Mouse (Mus musculus) CH12.LX (cell line): ENCODE data around the gene Pla2g12b. TPM values are rescaled to one million over a fixed set of nuclear protein-coding genes. Genes with fewer than 3 reads are reported as not detected.

Source experiments
- DNase-seq: peaks from one replicate; pipeline ENCODE4 v3.0.0-alpha.2; 2013; ENCODE audit errors: extremely low read depth
- H3K27ac ChIP-seq: 2 replicates; pipeline ENCODE4 v1.5.1; 2012; ENCODE audit warnings: low read depth, mild to moderate bottlenecking, control low read depth, moderate library complexity; ENCODE audit not compliant: insufficient read depth
- H3K27me3 ChIP-seq: replicated peaks from 2 replicates; pipeline ENCODE3; 2012; ENCODE audit warnings: inconsistent platforms
- H3K36me3 ChIP-seq, 2 experiments: replicated peaks in 1 of 2; 2 replicates each; pipeline versions ENCODE3 to v1.6.1; 2012; ENCODE audit warnings: inconsistent platforms in 1 of 2, low read length in 1 of 2, mild to moderate bottlenecking in 1 of 2, mixed read lengths in 1 of 2, moderate library complexity in 1 of 2; ENCODE audit not compliant: control insufficient read depth in 1 of 2, insufficient read depth in 1 of 2
- H3K4me1 ChIP-seq, 2 experiments: 2 replicates each; pipeline ENCODE4 v1.6.1; 2012; ENCODE audit warnings: inconsistent platforms in 1 of 2, moderate library complexity in 1 of 2; ENCODE audit not compliant: insufficient read depth in 2 of 2, control insufficient read depth in 1 of 2
- H3K4me2 ChIP-seq: 2 replicates; pipeline ENCODE4 v1.6.1; 2012; ENCODE audit warnings: low read depth, mild to moderate bottlenecking, control low read depth; ENCODE audit not compliant: poor library complexity, insufficient read depth, severe bottlenecking
- H3K4me3 ChIP-seq, 3 experiments: fragments of 150-350 bp in 1 of 3; sonication (generic) in 1 of 3; replicated peaks in 1 of 3; 2 replicates each; pipeline versions ENCODE3 to v1.5.1; 2011 to 2012; ENCODE audit warnings: low read depth in 2 of 3, low read length in 2 of 3, mild to moderate bottlenecking in 2 of 3, moderate library complexity in 2 of 3, control low read depth in 1 of 3, improper control_type of control experiment in 1 of 3, inconsistent platforms in 1 of 3, mixed read lengths in 1 of 3; ENCODE audit not compliant: poor library complexity in 1 of 3
- H3K79me2 ChIP-seq: replicated peaks from 2 replicates; pipeline ENCODE4 v1.6.1; 2012; ENCODE audit warnings: mild to moderate bottlenecking, moderate library complexity; ENCODE audit not compliant: control insufficient read depth, poor library complexity, insufficient read depth, severe bottlenecking; ENCODE audit errors: extremely low read depth
- H3K9ac ChIP-seq: 2 replicates; pipeline ENCODE4 v1.6.1; 2012; ENCODE audit warnings: low read depth, mild to moderate bottlenecking, control low read depth, moderate library complexity; ENCODE audit not compliant: insufficient read depth
- H3K9me3 ChIP-seq: replicated peaks from 2 replicates; pipeline ENCODE3; 2012; ENCODE audit warnings: low read length, inconsistent platforms, mixed read lengths
- BHLHE40 ChIP-seq: IDR thresholded peaks from 2 replicates; pipeline ENCODE4 v1.6.1; 2011; ENCODE audit warnings: mild to moderate bottlenecking, low read depth, low read length, improper control_type of control experiment
- E2F4 ChIP-seq: IDR thresholded peaks from 2 replicates; pipeline ENCODE4 v1.6.1; 2011; ENCODE audit warnings: low read depth, low read length, improper control_type of control experiment; ENCODE audit not compliant: insufficient replicate concordance
- ELF1 ChIP-seq: IDR thresholded peaks from 2 replicates; pipeline ENCODE4 v1.6.1; 2014; ENCODE audit warnings: low read depth, mild to moderate bottlenecking, inconsistent platforms, low read length, improper control_type of control experiment
- EP300 ChIP-seq: IDR thresholded peaks from 2 replicates; pipeline ENCODE4 v1.6.1; 2011; ENCODE audit warnings: low read length, improper control_type of control experiment
- HCFC1 ChIP-seq: IDR thresholded peaks from 2 replicates; pipeline ENCODE4 v1.6.1; 2012; ENCODE audit warnings: low read depth, mild to moderate bottlenecking, inconsistent platforms, low read length, improper control_type of control experiment
- IRF4 ChIP-seq: IDR thresholded peaks from 2 replicates; pipeline ENCODE4 v1.6.1; 2014; ENCODE audit warnings: low read depth, mild to moderate bottlenecking, inconsistent platforms, low read length, improper control_type of control experiment
- JUN ChIP-seq: IDR thresholded peaks from 2 replicates; pipeline ENCODE4 v1.6.1; 2011; ENCODE audit warnings: low read depth, mild to moderate bottlenecking, low read length, improper control_type of control experiment, moderate library complexity; ENCODE audit not compliant: insufficient read depth
- JUND ChIP-seq: conservative IDR thresholded peaks from 2 replicates; pipeline ENCODE4 v1.6.1; 2011; ENCODE audit warnings: low read depth, low read length, improper control_type of control experiment
- KAT2A ChIP-seq: IDR thresholded peaks from 2 replicates; pipeline ENCODE4 v1.6.1; 2012; ENCODE audit warnings: low read length, improper control_type of control experiment, inconsistent platforms; ENCODE audit not compliant: insufficient replicate concordance
- MAFK ChIP-seq: IDR thresholded peaks from 2 replicates; pipeline ENCODE4 v1.6.1; 2011; ENCODE audit warnings: low read length, improper control_type of control experiment; ENCODE audit not compliant: insufficient replicate concordance
- MAX ChIP-seq: IDR thresholded peaks from 2 replicates; pipeline ENCODE4 v1.6.1; 2011; ENCODE audit warnings: low read length, improper control_type of control experiment
- MYC ChIP-seq: IDR thresholded peaks from 2 replicates; pipeline ENCODE4 v1.6.1; 2011; ENCODE audit warnings: low read depth, mild to moderate bottlenecking, improper control_type of control experiment, low read length
- NRF1 ChIP-seq: IDR thresholded peaks from 2 replicates; pipeline ENCODE4 v1.6.1; 2014; ENCODE audit warnings: low read depth, mild to moderate bottlenecking, inconsistent platforms, low read length, improper control_type of control experiment, moderate library complexity
- POLR2A ChIP-seq: IDR thresholded peaks from 2 replicates; pipeline ENCODE4 v1.6.1; 2011; ENCODE audit warnings: low read depth, mild to moderate bottlenecking, improper control_type of control experiment, low read length
- RCOR1 ChIP-seq: conservative IDR thresholded peaks from 2 replicates; pipeline ENCODE4 v1.6.1; 2012; ENCODE audit warnings: low read depth, mild to moderate bottlenecking, inconsistent platforms, low read length, improper control_type of control experiment
- SMC3 ChIP-seq: IDR thresholded peaks from 2 replicates; pipeline ENCODE4 v1.6.1; 2011; ENCODE audit warnings: low read depth, low read length, improper control_type of control experiment
- TCF12 ChIP-seq: IDR thresholded peaks from 2 replicates; pipeline ENCODE4 v1.6.1; 2014; ENCODE audit warnings: low read depth, mild to moderate bottlenecking, inconsistent platforms, low read length, improper control_type of control experiment
- USF1 ChIP-seq: IDR thresholded peaks from 2 replicates; pipeline ENCODE4 v1.6.1; 2014; ENCODE audit warnings: low read depth, mild to moderate bottlenecking, inconsistent platforms, low read length, improper control_type of control experiment
- USF2 ChIP-seq: conservative IDR thresholded peaks from 2 replicates; pipeline ENCODE4 v1.6.1; 2011; ENCODE audit warnings: low read depth, low read length, improper control_type of control experiment
- ZKSCAN1 ChIP-seq: IDR thresholded peaks from 2 replicates; pipeline ENCODE4 v1.6.1; 2012; ENCODE audit warnings: low read depth, inconsistent platforms, low read length, improper control_type of control experiment, borderline replicate concordance
- ZMIZ1 ChIP-seq: IDR thresholded peaks from 2 replicates; pipeline ENCODE4 v1.6.1; 2012; ENCODE audit warnings: low read depth, mild to moderate bottlenecking, inconsistent platforms, low read length, improper control_type of control experiment
- ZNF384 ChIP-seq: IDR thresholded peaks from 2 replicates; pipeline ENCODE4 v1.6.1; 2012; ENCODE audit warnings: low read depth, low read length, improper control_type of control experiment, inconsistent platforms
- dilution Hi-C: fragments of 300-500 bp; cut with MboI; formaldehyde crosslinking; loops from 2 replicates; pipeline ENCODE4 v1.14.3; 2020; ENCODE audit warnings: low sequenced_read_pairs; ENCODE audit not compliant: extremely low pct_unique_long_range_greater_than_20kb, extremely low pct_ligation_motif_present
- in situ Hi-C: fragments of 300-500 bp; cut with MboI; formaldehyde crosslinking; loops from 3 replicates; pipeline ENCODE4 v1.14.3; 2019; ENCODE audit warnings: low sequenced_read_pairs, low pct_ligation_motif_present, low pct_unique_long_range_greater_than_20kb, mixed read lengths
- polyA plus RNA-seq: library from polyadenylated mRNA; unstranded; fragments of >175 nt; gene quantifications from 2 replicates; pipeline ENCODE4 v1.2.1, GENCODE M21; 2012; ENCODE audit warnings: low read depth; ENCODE audit not compliant: insufficient read length
- total RNA-seq, 2 experiments: library from RNA; depleted of rRNA; stranded (reverse); fragments of 300-350 nt in 1 of 2; fragments of >200 nt in 1 of 2; gene quantifications; 2 replicates each; pipeline ENCODE4 v1.2.3; 2012 to 2014

The Pla2g12b gene
- total and polyA plus RNA-seq, 3 experiments: not detected

DNA sequence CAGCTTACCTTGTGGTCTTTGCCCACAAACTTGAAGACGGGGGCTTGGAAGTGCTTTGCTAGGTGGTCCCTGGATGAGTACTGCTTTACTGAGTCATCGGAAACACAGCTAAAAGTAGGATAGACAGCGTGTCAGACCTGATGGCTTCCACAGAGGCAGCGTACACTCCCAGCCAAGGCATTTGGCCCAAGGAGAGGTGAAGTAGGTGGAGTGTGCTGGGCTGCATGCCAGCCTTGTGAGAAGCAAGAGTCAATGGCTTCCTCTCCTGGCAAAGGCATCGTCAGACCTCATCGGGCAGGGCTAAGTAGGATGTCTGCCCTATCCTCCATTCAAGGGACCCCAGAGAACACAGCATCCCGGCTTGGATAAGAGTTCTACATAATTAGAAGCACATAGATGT lies 21.9 kb downstream of the Pla2g12b start:
- dilution Hi-C loops (no loop called here), in situ Hi-C loops (no loop called here)
- no peak for DNase-seq
- Histone ChIP-seq H3K36me3 (peaks cover 0 to 24% of the 10 kb centered on the region in 2 experiments), H3K4me3 (no peak overlapping the region), H3K4me2 (no peak overlapping the region), H3K79me2 (no peaks in the 10 kb centered on the region), H3K27ac (no peak overlapping the region), H3K9me3 (no peaks in the 10 kb centered on the region), H3K9ac (no peak overlapping the region), H3K4me1 (peaks cover 0 to 9% of the 10 kb centered on the region in 2 experiments; a peak in 1 of 4 replicates), H3K27me3 (no peaks in the 10 kb centered on the region)
- TF ChIP-seq MAX (no peak), ZNF384 (no peak)

DNA sequence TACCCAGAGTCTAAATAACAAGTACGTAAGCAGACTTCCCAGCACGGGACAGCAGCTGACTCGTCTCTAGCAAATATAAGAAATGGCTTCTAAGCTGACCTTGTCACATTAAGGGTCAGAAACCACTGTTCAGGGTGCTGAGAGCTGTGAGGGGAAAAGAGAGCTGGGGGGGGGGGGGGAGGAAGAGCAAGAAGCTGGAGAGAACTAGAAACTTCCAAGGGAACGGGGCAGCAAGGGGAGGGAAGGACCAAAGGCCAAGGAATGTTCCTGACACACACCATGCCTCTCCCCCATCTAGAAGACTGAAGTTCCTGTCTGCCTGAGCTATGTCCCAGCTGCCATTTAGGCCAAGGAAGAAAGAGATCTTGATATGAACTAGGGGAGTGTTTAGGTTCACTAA lies 22.9 kb downstream of the Pla2g12b start:
- DNase-seq: no peak
- no peak overlapping the region for H3K4me2 ChIP-seq
- H3K27ac ChIP-seq: no peak overlapping the region
- TF ChIP-seq SMC3 (no peak), JUND (no peak), USF2 (no peak), ELF1 (no peak), NRF1 (no peak), BHLHE40 (no peak), RCOR1 (no peak), USF1 (no peak), POLR2A (no peak), ZMIZ1 (no peak), TCF12 (no peak), KAT2A (no peak), JUN (no peak), E2F4 (no peak), IRF4 (no peak), ZKSCAN1 (no peak), MYC (no peak), HCFC1 (no peak), MAFK (no peak), EP300 (no peak)
- TF ChIP-seq, all 38 proteins: peak for 0
- Histone ChIP-seq H3K9me3 (no peaks in the 10 kb centered on the region), H3K36me3 (peaks cover 0 to 24% of the 10 kb centered on the region in 2 experiments), H3K4me1 (peaks cover 1 to 18% of the 10 kb centered on the region in 2 experiments; a peak in 3 of 4 replicates), H3K79me2 (no peaks in the 10 kb centered on the region), H3K27me3 (no peaks in the 10 kb centered on the region), H3K9ac (no peak overlapping the region), H3K4me3 (no peak overlapping the region)
- in situ Hi-C loops (no loop called here), dilution Hi-C loops (no loop called here)
